Mouse (Mus musculus) gastrocnemius, postnatal 36 days (tissue): ENCODE results near the gene Mfsd12. TPM values are rescaled to one million over a fixed set of nuclear protein-coding genes. Genes with fewer than 3 reads are reported as not detected.
A peak's percentile ranks its signal among the peaks of the same experiment; 100 is the strongest.

Experiments used
- DNase-seq, 2 experiments: peaks; one replicate each; pipeline ENCODE4 v3.0.0; 2022
- intact Hi-C: fragments of 180-260 bp; cut with DNase I; formaldehyde crosslinking; loops from one replicate; pipeline ENCODE4 v1.15.1; 2025
- total RNA-seq, 2 experiments: library from RNA; stranded (reverse); gene quantifications; 2 replicates each; pipeline ENCODE4 v1.2.3; 2021

Gene Mfsd12
- total RNA-seq, 2 experiments from 2014 or later: 2.2 to 2.6 TPM

DNA sequence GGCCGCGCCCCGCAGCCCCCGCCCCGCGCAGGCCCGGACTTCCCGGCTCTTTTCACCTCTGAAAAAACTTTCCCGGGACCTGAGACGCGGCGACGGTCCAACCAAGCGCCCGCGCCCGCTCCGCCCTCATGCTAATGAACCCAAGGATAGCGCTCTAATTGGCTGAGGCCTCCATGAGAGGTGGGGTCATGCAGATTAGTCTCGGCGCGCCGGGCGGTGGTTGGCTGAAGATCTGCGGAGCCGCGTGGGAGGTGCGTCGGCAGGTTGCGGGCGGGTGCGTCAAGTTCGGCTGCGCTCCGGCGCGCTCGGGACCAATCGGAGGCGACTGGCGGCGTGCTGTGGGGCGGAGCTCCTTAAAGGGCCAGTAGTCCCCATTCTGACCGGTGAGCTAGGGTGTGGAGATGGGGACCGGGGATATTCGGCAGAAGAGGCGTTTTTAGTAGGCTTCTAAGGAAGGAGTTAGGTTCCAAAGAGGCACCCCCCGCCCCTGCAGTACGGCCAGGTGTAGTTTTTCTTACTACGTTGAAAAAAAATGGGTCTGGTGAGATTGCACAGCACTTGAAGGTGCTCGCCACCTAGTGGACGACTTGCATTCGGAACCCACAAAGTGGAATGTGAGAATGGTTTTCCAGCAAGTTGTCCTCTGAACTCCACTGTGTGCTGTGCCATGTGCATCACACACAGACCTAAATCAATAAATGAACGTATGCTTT lies 6.8 kb upstream of the Mfsd12 start, which contains the start of gene Hmg20b:
TSS of gene Hmg20b (minus strand) at position 130 of the 713 bp plus-strand sequence.
- intact Hi-C loops: no loop called here
- DNase-seq: peak; percentile 96 to 100

- intact Hi-C loops: no loop called here
- no peak for DNase-seq
Observed at GRCm38 (mm10) chr10:81351678-81352291, 5.5 kb upstream of the Mfsd12 start.

DNA sequence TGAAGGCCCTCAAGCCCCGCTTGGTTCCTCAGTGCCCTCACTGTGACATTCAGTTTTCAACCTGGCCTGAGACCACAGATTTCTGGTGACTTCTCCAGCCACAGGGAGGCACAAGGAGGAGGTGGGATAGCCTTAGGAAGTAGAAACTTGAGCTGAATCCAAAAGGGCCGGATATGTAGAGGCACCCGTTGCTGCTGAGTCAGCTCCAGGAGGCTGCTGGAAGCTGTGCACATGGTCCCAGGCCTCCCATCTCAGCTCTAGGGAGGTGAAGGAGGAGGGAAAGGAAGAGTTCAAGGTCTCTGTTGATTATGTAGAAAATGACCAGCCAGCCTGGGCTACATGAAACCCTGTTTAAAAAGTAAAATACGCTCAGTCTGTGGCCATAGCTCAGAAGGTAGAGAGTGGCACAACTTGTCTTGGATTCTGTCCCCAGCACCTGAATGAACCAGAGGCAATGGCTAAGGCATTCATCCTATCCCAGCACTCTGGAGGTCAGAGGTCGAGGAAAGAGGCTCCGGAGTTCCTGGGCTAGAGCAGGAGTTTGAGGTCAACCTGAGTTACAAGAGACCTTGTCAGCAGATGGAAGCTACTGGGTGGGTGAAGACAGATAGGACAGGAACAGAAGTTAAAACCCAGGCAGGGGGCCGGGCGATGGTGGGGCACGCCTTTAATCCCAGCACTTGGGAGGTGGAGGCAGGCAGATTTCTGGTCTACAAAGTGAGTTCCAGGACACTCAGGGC lies 2.4 kb upstream of the Mfsd12 start:
- no peak for DNase-seq
- intact Hi-C loops: no loop called here

DNA sequence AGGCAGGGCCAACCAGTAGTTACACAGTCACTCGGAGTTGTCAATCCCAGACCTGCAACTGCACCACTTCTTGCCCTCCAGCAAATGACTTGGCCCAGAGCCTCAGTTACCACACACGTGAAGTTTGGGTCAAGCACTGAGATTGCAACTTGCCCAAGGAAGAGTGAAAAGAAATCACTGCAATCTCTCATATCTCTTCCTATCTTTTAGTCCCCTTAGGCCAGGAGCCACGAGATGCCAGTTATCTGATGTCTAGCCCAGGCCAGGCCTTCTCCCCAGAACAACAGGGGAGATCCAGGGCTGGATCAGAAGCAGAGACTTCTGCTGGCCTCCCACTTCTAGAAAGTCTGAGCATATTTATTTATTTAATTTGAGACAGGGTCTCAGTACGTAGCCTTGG lies 1.8 kb upstream of the Mfsd12 start:
- intact Hi-C loops: no loop called here
- no peak for DNase-seq

DNA sequence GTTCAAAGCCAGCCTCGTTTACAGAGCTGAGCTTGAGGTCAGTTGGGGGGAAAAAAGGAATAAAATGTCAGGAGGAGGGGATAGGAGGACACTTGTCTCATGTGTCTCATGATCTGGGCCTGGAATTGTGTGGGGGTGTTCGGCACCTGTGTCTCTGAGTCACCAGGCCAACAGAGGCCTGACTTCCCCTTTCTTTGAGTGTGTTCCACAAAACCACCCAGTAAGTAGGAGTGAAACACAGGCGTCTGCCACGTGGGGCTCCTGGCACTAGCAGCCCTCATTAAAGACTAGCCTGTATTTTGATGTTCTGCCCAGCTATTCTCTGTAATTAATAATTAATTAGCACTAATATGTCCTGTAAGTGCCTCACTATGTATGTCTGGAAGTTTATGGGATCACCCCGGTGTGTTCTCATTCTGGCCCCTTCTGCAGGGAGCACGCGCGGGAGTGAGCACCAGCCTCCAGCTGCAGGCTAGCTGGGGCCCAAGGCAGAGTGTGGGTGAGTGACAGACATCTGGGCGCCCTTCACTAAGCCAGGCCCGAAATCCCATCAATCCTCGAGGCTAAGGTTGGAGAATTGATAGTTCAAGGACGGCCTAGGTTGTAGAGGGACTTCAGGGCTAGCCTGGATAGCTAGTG lies 820 bp upstream of the Mfsd12 start:
- intact Hi-C loops: no loop called here

DNA sequence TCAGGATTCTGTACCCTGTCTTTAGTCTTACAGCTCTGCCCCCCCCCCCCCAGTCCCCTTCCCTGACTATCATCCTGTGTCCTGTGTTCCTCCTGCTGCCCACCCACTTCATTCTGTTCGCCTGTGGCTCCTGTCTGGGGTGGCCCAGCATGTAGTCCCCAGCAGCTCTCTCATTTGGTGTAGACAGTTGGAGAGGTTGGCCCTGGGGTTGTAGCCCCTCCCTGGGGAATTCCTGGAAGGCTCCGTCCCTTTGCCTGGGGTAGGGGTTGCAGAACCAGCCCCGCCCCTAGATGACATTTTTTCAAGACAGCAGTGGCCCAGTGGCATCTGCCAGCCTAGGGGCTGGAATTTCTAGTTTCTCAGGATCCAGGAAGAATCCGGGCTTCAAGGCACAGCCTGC lies 918 bp downstream of the Mfsd12 start:
- no peak for DNase-seq
- intact Hi-C loops: no loop called here

More for the DNA sequence above, 820 bp upstream of the Mfsd12 start:
- DNase-seq: no peak

GRCm38 (mm10) chr10:81358841-81359240 lies 1.6 kb downstream of the Mfsd12 start:
- intact Hi-C loops: no loop called here
- DNase-seq: no peak

DNA sequence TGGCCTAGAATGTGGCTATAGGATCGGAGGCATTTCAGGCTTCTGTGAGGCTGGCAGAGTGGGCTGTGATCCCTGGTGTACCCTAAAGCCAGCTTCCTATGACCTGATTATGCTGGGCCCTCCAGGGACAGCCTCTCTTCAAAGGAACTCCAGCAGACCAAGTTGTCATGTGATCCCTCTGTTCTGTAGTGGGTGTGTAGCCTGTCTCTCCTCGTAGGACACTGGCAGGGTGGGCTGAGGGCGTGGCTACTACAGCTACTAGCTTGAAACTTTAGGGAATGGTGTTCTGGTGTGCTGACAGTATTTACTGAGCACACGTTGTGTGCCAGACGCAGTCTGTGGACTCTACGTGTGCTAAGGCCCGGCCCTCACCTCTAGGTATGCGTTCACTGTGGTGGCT lies 3.4 kb downstream of the Mfsd12 start:
- no peak for DNase-seq
- intact Hi-C loops: no loop called here

DNA sequence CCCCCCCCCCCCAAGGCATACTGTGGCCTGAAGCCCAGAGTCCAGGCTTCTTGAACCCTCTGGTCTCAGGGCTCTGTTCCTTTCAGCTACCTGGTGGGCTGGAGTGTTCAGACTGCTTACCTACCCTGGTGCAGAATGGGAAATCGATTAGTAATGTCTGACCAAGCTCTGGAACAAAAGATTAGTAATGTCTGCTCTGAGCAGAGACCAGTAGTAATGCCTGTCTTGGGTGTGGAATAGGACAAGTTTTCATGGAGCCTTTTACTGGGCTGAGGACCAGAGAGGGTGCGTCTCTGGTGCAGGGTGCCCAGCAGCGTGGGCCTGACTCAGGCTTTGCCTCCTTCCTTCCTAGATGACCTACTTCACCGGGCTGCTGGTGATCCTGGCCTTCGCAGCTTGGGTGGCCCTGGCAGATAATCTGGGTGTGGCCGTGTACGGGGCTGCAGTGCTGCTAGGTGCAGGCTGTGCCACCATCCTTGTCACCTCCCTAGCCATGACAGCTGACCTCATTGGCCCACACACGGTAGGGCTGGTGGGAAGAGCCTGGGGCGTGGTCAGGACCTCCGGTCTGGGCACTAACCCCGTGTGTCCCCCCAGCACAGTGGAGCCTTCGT lies 5.2 kb downstream of the Mfsd12 start:
- no peak for DNase-seq
- intact Hi-C loops: no loop called here

- intact Hi-C loops: no loop called here
Observed at GRCm38 (mm10) chr10:81363436-81364346, 6.4 kb downstream of the Mfsd12 start.

DNA sequence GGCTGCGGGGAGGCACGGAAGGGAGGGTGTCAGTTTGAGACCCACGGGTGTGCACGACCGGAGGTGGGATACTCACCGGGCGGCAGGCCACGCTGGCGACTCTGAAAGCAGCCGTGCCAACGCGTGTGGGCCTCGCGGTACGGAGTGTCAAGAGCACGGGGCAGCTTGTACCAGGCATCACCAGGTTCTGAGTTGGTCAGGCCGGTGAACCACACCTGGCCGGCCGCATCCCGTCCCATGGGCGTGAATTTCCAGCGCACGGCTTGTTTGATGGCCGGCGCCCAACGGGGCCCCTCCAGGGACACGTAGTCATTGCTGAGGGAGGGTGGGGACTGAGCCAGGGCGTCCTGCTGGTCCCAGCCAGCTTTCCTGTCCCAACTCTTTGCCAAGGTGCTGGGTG lies 7.4 kb downstream of the Mfsd12 start:
- DNase-seq: peak in 1 of 2 experiments; percentile 32
- intact Hi-C loops: no loop called here

More at GRCm38 (mm10) chr10:81363436-81364346, 6.4 kb downstream of the Mfsd12 start:
- DNase-seq: no peak

DNA sequence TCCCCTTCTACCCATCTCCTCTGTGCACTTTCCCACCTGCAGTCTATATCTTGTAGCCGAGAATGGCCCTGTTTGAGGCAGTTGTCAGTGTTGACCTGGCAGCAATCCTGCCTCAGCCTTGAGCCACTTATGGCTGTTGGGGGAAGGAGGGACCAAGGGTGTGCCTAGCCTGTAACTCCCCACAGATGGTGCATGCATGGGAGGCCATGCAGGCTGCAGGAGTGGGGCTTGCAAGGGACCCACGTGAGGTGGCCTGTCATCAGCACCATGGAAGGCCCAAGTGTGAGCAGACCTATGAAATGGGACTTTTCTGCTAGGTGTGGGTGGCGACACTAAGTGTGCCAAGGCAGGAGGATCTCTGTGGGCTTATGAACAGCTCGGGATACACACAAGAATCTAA lies 7.8 kb downstream of the Mfsd12 start:
- intact Hi-C loops: no loop called here

DNA sequence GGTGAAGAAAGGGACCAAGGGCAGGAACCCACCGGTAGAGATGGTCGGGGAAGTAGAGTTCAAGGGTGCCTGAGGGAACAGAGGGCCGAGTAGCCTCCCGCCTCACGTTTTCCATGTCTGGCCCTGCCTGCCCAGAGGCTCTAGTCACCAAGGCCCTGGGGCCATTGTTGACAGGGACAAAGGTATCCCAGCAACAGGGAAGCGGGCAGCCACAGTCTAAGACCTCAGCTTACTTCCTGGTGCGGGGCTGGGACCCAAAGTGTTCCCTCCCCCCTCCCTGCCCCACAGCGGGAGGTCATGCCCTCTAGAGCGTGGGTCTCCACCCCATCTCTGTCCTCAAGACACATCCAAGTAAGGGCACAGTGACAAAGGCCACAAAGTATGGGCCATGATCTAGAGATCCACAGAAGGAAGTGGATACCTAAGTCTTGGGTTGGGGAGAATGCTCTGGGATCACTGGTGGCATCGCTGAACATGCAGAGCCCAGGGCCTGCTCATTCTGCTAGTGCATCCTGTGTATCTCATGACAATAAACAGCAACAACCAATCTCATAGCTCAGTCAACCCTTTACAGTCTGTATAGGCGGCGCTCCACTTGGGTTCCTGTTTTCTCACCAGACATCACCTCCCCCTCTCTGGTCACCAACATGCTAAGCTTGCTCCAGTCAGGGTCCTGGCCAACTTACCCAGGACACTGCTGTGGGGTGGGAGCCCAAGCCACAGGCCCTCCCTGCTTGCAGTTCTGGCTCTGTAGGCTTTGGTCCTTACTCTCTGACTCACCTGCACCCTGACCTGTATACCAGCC lies 8.6 kb downstream of the Mfsd12 start, which contains the start of gene 4930404N11Rik:
TSS of gene 4930404N11Rik (minus strand) at position 145 of the 805 bp plus-strand sequence.
- DNase-seq: no peak
- intact Hi-C loops: no loop called here

More for the DNA sequence above, 7.8 kb downstream of the Mfsd12 start:
- DNase-seq: no peak

DNA sequence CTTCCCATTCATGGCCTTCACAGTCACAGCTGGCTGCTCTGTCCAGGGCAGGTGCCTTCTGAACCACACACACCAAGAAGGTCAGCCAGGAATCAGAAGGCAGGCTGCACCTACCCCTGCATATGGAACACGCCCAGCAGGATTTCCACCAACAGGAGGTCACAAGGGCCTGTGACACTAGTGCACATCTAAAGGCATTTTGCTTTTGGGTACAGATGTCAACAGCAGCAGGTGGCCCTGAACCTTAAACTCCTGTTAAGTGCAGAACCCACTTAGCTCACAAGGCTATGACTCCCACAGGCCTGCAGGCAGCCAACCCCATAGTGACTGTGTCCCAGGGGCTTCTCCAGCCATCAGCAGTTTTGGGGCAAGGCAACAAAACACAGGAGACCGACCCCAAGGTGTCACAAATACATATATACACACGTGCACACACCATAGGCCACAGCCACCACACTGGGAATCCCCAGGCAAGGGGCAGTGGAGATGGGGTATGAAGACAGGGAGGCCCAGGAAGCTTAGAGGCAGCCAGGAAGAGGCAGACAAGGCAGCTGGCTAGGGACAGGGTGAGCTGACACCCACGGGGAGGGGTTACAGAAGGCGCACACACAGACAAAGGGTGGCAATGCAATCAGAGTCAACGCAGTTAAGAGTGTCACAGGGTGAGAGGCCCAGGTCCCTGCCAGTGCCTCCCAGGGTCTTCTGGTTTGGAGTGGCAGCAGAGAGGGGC lies 9.4 kb downstream of the Mfsd12 start:
- no peak for DNase-seq
- intact Hi-C loops: no loop called here

DNA sequence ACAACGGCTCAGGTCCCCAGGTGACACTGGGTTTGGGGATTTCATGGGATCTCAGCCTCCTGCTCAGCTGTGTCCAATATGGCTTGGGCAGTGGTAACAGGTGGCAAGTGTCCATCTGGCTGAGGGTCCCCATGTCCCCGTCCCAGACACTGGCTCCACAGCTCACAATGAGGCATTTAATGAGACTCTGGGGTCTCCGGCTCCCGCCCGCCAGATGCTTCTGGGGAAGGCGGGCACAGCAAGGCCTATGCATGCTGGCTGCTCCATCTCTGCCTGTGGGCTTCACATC lies 9.9 kb downstream of the Mfsd12 start:
- no peak for DNase-seq
- intact Hi-C loops: no loop called here

DNA sequence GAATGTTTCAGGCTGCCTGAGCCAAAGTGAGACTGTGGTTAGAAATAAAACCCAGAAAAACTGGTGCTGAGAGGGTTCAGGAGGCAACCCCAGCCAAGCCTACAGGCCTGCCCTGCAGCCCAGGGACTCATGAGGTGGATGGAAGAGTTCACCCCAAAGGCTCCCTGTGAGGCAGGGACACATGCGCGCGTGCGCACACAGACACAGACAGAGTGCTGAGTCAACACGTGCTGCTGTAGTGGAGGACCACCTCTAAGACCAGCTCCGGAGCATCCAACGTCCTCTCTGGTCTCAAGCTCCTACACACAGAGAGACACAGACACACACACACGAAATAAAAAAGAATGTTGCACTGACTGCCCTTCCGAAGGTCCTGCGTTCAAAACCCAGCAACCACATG lies 18.0 kb downstream of the Mfsd12 start:
- no peak for DNase-seq
- intact Hi-C loops: no loop called here

DNA sequence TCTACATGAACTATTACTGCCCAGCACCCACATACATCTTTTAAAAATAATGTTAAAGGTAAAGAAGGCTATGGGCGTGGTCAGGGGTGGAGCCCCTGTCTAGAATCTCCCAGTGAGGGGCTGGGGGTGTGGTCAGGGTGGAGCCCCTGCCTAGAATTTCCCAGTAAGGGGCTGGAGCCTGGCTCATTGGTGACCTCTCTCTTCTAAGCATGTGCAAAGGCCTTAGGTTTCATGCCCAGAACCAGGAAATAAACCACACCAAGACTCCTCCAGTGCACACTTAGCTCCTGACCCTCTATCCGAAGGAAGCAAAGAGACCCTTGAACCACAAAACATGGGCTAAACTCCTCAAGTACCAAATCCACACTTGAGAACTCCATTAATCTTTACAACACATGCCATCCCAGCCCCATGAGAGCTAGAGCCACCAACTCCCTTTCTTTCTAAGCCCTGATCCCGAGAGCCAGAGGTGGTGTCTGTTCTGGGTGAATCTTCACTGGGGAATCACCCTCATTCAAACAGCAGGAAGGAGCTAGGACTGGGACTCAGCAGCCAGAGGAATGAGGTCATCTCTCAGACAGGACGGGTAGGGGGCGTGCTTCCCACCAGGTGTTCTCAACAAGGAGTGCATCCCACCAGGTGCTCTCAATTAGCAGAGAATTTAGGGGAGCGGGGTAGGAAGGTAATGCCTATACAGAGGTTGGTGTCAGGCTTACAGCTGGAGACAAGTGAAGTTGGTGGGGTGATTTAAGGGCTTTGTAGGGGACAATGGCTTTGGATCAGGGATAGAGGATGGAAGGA lies 19.5 kb downstream of the Mfsd12 start:
- intact Hi-C loops: no loop called here
- DNase-seq: no peak

DNA sequence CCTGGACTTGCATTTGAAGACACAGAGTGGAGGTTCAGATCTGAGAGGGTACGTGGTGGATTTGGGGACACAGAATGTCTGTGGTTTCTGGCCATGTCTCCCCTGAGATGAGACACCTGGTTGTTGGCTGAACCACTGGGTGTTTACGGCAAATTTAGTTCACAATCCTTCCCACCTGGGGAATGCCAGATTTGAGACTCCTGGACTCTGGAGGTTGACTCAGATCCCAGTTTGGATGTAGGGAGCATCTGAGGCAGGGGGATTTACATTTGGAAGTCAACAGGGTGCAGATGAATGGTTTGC lies 20.0 kb downstream of the Mfsd12 start:
- intact Hi-C loops: no loop called here
- no peak for DNase-seq
